Mouse (Mus musculus) hindbrain, embryonic 14.5 days (tissue): ENCODE data around the gene Rps6kb2. TPM values are rescaled to one million over a fixed set of nuclear protein-coding genes. Genes with fewer than 3 reads are reported as not detected.

Experiments used
- ATAC-seq: fragments of 200-750 bp; cut with Nextera tagmentation; 2 replicates; pipeline ENCODE4 v1.8.0; 2017; ENCODE audit warnings: moderate number of reproducible peaks, mild to moderate bottlenecking, moderate TSS enrichment, moderate library complexity; ENCODE audit not compliant: low FRiP score
- DNase-seq: peaks from one replicate; pipeline ENCODE4 v3.0.0-alpha.2; 2015; ENCODE audit warnings: low spot score
- H3K27ac ChIP-seq: fragments of 300-500 bp; sonication (generic); 2 replicates; pipeline ENCODE4 v1.5.1; 2014; ENCODE audit warnings: mild to moderate bottlenecking, moderate library complexity
- H3K27me3 ChIP-seq: fragments of 300-500 bp; sonication (generic); 2 replicates; pipeline ENCODE4 v1.6.1; 2014; ENCODE audit warnings: mild to moderate bottlenecking, low read length, mixed read lengths; ENCODE audit not compliant: control insufficient read depth, insufficient read depth
- H3K36me3 ChIP-seq: fragments of 300-500 bp; sonication (generic); replicated peaks from 2 replicates; pipeline ENCODE4 v1.6.1; 2014; ENCODE audit not compliant: control insufficient read depth, insufficient read depth
- H3K4me1 ChIP-seq: fragments of 300-500 bp; sonication (generic); replicated peaks from 2 replicates; pipeline ENCODE4 v1.6.1; 2014; ENCODE audit warnings: antibody characterized with exemption, low read length, mixed read lengths; ENCODE audit not compliant: control insufficient read depth, insufficient read depth
- H3K4me2 ChIP-seq: fragments of 300-500 bp; sonication (generic); replicated peaks from 2 replicates; pipeline ENCODE4 v1.6.1; 2014; ENCODE audit warnings: mild to moderate bottlenecking, moderate library complexity
- H3K4me3 ChIP-seq: fragments of 300-500 bp; sonication (generic); replicated peaks from 2 replicates; pipeline ENCODE4 v1.5.1; 2014; ENCODE audit warnings: mild to moderate bottlenecking, low read length
- H3K9ac ChIP-seq: fragments of 300-500 bp; sonication (generic); 2 replicates; pipeline ENCODE4 v1.6.1; 2014
- H3K9me3 ChIP-seq: fragments of 300-500 bp; sonication (generic); 2 replicates; pipeline ENCODE4 v1.6.1; 2016; ENCODE audit warnings: low read length; ENCODE audit not compliant: control insufficient read depth
- WGBS: fragments of 180-500 bp; shearing (Covaris S2); extraction: QIAGEN DNeasy Blood & Tissue Kit; methylation state at CpG from one replicate; pipeline ENCODE4 v1.1.7; 2014; 5-methylcytosine and 5-hydroxymethylcytosine counted together
- polyA plus RNA-seq: library from polyadenylated mRNA; unstranded; fragments of >200 nt; fragmentation: Nextera tagmentation; extraction: Ambion mirVana; gene quantifications from 2 replicates; pipeline ENCODE4 v1.2.1, GENCODE M21; 2014

Gene Rps6kb2
- polyA plus RNA-seq, 1 experiment from 2014 or later, result 39.7 TPM

GRCm38 (mm10) chr19:4201291-4201909 lies 38.2 kb upstream of the Rps6kb2 start, which contains the start of gene Rad9a:
TSS of gene Rad9a (minus strand) at chr19:4201662.
- Histone ChIP-seq H3K36me3 (peaks cover 12% of the 10 kb centered on the region), H3K9me3 (no peaks in the 10 kb centered on the region), H3K4me3 (peak within 1 kb of the TSS; percentile 61), H3K27ac (peak within 1 kb of the TSS; percentile 47; the same call in 1 of the 2 replicates), H3K4me2 (peak within 1 kb of the TSS; percentile 95), H3K27me3 (peaks cover 7% of the 10 kb centered on the region; the same call in 1 of the 2 replicates), H3K9ac (peak within 1 kb of the TSS; percentile 76), H3K4me1 (peaks cover 22% of the 10 kb centered on the region)
- ATAC-seq (peak; percentile 90), DNase-seq (peak; percentile 96)
- WGBS, result under 1% methylated on average over 34 of the region's 34 CpGs

GRCm38 (mm10) chr19:4197180-4197579 lies 34.0 kb upstream of the Rps6kb2 start:
- peaks cover 28% of the 10 kb centered on the region for H3K4me1 ChIP-seq
- peaks cover 44% of the 10 kb centered on the region for H3K36me3 ChIP-seq
- WGBS, result 73% methylated on average over 3 of the region's 3 CpGs

GRCm38 (mm10) chr19:4196548-4196947 lies 33.4 kb upstream of the Rps6kb2 start:
- H3K4me3 ChIP-seq, result no peak overlapping the region
- H3K27me3 ChIP-seq, result no peaks in the 10 kb centered on the region
- ATAC-seq (no peak), DNase-seq (no peak)
- peaks cover 44% of the 10 kb centered on the region for H3K36me3 ChIP-seq
- no peak overlapping the region for H3K27ac ChIP-seq
- H3K9me3 ChIP-seq, result no peaks in the 10 kb centered on the region
- peaks cover 22% of the 10 kb centered on the region for H3K4me1 ChIP-seq
- 57% methylated on average over 5 of the region's 5 CpGs for WGBS
- H3K4me2 ChIP-seq, result no peak overlapping the region
- no peak overlapping the region for H3K9ac ChIP-seq

More at GRCm38 (mm10) chr19:4197180-4197579, 34.0 kb upstream of the Rps6kb2 start:
- Histone ChIP-seq H3K27ac (no peak overlapping the region), H3K9me3 (no peaks in the 10 kb centered on the region), H3K27me3 (no peaks in the 10 kb centered on the region), H3K4me3 (no peak overlapping the region), H3K4me2 (no peak overlapping the region), H3K9ac (no peak overlapping the region)
- no peak for DNase-seq
- ATAC-seq, result no peak

GRCm38 (mm10) chr19:4196048-4196447 lies 32.9 kb upstream of the Rps6kb2 start:
- no peak for DNase-seq
- Histone ChIP-seq H3K9ac (no peak overlapping the region), H3K4me3 (no peak overlapping the region), H3K36me3 (peaks cover 44% of the 10 kb centered on the region), H3K4me1 (peaks cover 21% of the 10 kb centered on the region), H3K27ac (no peak overlapping the region), H3K27me3 (no peaks in the 10 kb centered on the region), H3K9me3 (no peaks in the 10 kb centered on the region), H3K4me2 (no peak overlapping the region)
- WGBS, result 50% methylated on average over 2 of the region's 2 CpGs
- ATAC-seq, result no peak

- WGBS, result 75% methylated on average over 12 of the region's 12 CpGs
- peaks cover 44% of the 10 kb centered on the region for H3K36me3 ChIP-seq
- H3K4me3 ChIP-seq, result no peak overlapping the region
- H3K4me2 ChIP-seq, result no peak overlapping the region
- H3K9ac ChIP-seq, result no peak overlapping the region
- H3K4me1 ChIP-seq, result peaks cover 12% of the 10 kb centered on the region
- no peak overlapping the region for H3K27ac ChIP-seq
- ATAC-seq, result no peak
- H3K9me3 ChIP-seq, result no peaks in the 10 kb centered on the region
- no peak for DNase-seq
- H3K27me3 ChIP-seq, result no peaks in the 10 kb centered on the region
Observed at GRCm38 (mm10) chr19:4194776-4195650, 31.9 kb upstream of the Rps6kb2 start.

GRCm38 (mm10) chr19:4194021-4194724 lies 31.0 kb upstream of the Rps6kb2 start:
- H3K4me2 ChIP-seq, result peak overlapping the region; percentile 65; the same call in 1 of the 2 replicates
- peaks cover 12% of the 10 kb centered on the region for H3K4me1 ChIP-seq
- peaks cover 44% of the 10 kb centered on the region for H3K36me3 ChIP-seq
- no peaks in the 10 kb centered on the region for H3K9me3 ChIP-seq
- H3K27me3 ChIP-seq, result no peaks in the 10 kb centered on the region
- ATAC-seq (no peak), DNase-seq (no peak)
- H3K27ac ChIP-seq, result no peak overlapping the region
- no peak overlapping the region for H3K4me3 ChIP-seq
- H3K9ac ChIP-seq, result no peak overlapping the region
- 91% methylated on average over 8 of the region's 8 CpGs for WGBS

GRCm38 (mm10) chr19:4193129-4193528 lies 30.0 kb upstream of the Rps6kb2 start:
- 61% methylated on average over 6 of the region's 6 CpGs for WGBS
- no peak for DNase-seq
- H3K36me3 ChIP-seq, result peaks cover 44% of the 10 kb centered on the region

GRCm38 (mm10) chr19:4192251-4192985 lies 29.3 kb upstream of the Rps6kb2 start:
- Histone ChIP-seq H3K27me3 (no peaks in the 10 kb centered on the region), H3K4me1 (peaks cover 12% of the 10 kb centered on the region), H3K4me3 (peak overlapping the region; percentile 97), H3K27ac (peak overlapping the region; percentile 90), H3K9ac (peak overlapping the region; percentile 98), H3K36me3 (peaks cover 42% of the 10 kb centered on the region), H3K9me3 (no peaks in the 10 kb centered on the region), H3K4me2 (peak overlapping the region; percentile 65)
- under 1% methylated on average over 42 of the region's 52 CpGs for WGBS
- ATAC-seq, result peak; percentile 18
- DNase-seq, result peak; percentile 45

More at GRCm38 (mm10) chr19:4193129-4193528, 30.0 kb upstream of the Rps6kb2 start:
- Histone ChIP-seq H3K4me3 (peak overlapping the region; percentile 97), H3K9me3 (no peaks in the 10 kb centered on the region), H3K9ac (peak overlapping the region; percentile 98), H3K27me3 (no peaks in the 10 kb centered on the region), H3K4me1 (peaks cover 12% of the 10 kb centered on the region), H3K27ac (no peak overlapping the region; the same call in 1 of the 2 replicates), H3K4me2 (peak overlapping the region; percentile 65)
- ATAC-seq, result no peak
